Mouse (Mus musculus) embryo, embryonic 9.5 days (tissue): ENCODE measurements around the gene Dst.

Experiments used
- DNase-seq: peaks from one replicate; pipeline ENCODE4 v3.0.0-alpha.2; 2017; ENCODE audit errors: extremely low spot score

The Dst gene

GRCm38 (mm10) chr1:34127714-34128474 lies 219.9 kb downstream of the Dst start:
- no peak for DNase-seq

DNA sequence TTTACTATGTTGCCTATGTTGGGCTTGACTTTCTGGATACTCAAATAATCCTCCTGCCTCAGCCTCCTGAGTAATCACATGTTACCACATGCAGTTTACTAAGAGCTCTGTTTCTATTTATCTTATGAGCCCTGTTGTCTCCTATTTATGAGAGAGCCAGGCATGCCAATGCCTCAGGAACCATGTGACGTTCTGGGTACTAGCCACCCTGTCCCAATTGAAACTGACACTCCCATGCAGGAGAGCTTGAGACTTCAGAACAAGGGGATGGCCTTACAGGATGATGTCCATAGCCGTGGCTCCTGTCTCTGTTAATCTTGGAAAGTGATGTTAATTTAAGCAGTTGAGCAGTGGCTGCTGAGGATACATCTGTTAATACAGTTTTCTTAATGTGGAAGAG lies 220.8 kb downstream of the Dst start:
- DNase-seq, result no peak

DNA sequence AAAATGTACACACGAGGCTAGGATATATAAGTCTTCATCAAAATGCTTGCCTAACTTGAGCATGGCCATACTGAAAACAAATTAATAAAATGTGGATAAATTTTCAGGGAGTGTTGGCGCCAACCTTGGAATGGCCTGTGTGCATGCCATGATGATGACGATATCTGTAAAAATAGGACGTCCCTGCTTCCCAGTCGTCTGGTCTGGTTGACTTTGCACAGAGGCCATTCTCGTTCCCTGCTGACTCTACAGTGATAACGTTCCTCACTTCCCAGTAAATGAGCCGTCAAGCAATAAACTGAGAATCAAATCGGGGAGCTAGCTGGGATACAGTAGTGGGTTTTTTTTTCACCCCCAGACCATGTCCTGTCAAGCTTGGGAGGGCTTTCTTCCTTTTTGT lies 221.7 kb downstream of the Dst start:
- no peak for DNase-seq

DNA sequence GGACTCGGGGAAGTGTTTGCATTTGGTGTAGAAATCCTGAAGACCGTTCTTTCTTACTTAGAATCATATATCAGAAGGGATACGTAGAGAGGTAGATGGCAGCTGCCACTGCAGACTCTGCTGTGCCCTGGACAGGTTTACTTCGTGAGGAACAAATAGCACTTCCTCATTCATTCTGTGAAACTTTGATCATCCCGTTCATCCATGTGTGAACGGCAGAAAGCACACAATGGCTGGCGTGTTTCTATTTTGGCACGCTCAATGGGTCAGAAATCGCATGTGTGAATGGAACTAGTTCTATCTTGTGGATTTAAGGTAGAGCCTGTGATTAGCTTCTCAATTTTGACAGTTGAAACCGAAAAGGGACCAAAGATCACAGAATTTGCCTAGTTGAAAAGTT lies 222.8 kb downstream of the Dst start:
- DNase-seq, result no peak

GRCm38 (mm10) chr1:34132875-34133274 lies 224.8 kb downstream of the Dst start:
- no peak for DNase-seq

- no peak for DNase-seq
Observed at GRCm38 (mm10) chr1:34135535-34135934, 227.5 kb downstream of the Dst start.

- DNase-seq, result no peak
Observed at GRCm38 (mm10) chr1:34139191-34139853, 231.3 kb downstream of the Dst start.

DNA sequence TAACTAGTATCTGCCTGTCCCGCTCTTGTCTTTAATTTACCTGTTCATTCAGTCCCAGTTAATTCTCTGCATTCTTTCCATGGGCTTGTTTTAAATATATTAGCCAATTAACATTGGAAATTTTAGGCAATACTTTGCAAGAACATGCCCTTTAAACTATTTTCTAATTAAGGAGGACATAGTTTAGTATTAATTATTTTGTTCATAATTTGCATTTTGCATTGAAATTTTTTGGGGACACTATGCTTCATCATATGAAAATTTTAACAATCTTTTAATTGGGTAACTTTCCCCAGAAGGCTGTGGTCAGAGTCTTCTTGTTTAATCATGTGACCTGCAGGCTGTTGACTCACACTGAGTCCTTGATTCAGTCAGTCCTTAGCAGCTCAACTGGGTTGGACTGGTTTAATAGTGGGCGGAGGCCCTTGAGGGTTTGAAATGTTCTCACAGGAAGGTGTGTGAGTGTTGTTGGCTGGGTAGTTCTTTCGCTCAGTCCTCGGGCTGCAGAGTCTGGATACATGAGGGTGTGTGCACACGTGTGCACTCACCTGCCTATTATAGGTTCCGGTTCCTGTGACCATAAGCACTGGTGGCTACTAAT lies 231.9 kb downstream of the Dst start:
- DNase-seq, result no peak

DNA sequence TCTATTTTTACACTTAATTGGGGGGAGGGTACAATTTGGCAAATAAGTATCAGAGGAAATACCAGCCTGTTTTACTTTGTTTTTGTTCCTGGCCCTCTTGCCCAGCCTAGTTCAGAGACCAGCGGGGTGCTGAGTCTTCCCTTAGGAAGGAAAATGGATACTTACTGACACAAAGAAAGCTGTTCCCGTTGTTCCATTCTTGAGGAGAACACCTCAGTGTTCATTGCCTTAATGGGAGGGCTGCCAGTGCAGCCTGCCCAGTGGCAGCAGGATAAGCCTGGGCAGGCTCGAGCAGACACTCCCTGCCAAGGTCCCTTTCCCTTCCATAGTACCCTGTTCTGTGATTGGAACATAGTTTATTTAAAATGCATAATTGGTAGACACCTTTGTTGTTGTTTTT lies 232.7 kb downstream of the Dst start:
- DNase-seq, result no peak

GRCm38 (mm10) chr1:34142951-34143580 lies 235.0 kb downstream of the Dst start:
- DNase-seq, result no peak

DNA sequence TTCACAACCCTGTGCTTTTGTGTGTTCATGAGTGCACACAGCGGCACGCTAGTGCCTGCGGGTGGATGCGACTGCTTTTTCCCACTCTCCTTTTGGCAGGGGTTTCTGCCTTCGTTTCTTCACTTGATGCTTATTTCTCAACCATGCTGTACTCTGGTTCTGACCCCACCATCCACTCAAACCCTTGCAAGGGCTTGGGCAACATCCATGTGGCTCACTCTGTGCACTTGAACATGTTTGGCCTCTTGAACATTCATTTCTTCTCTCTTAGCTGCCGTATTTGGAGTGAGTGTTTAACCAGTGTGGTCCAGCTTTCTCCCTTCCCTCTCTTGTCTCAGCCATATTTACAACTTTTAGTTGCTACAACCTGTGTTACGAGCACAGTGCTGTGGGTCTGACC lies 236.8 kb downstream of the Dst start:
- no peak for DNase-seq

GRCm38 (mm10) chr1:34148039-34148438 lies 240.0 kb downstream of the Dst start:
- no peak for DNase-seq

- no peak for DNase-seq
Observed at GRCm38 (mm10) chr1:34150416-34151093, 242.5 kb downstream of the Dst start.

DNA sequence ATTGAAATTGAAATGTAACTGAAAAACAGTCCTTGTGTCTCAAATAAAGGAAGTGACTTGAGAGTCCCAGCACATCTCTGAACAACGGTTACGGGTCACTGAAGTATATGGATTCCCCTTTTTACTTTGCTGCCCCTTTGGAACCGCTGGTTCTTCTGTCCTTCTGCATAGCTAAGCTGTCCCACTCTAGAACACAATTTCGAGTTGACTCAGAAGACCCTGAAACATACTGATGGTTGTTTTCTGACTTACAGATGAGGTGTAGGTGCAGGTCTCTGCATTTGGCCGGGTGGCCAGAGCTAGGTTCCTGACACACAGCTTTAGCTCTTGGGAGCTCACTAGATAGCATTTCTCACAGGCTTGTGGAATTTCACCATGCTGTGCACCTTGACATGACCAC lies 244.7 kb downstream of the Dst start:
- no peak for DNase-seq

DNA sequence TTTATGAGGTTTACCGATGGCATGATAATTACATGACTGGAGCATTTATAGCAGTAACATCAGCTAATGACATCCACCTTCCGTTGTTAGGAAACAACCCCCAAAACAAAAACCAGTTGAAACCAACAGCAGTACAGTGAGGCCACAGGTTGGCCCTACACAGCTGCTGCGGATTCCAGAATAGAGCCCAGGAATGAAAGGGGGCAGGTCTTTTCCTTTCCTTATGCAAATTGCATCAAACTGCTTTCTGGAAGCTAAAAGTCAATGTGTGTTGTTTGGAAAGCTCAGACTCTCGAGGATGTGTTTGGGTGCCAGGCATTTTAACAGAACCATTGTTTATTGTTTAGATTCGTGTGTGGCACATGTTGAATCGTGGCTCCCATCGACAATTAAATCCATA lies 248.0 kb downstream of the Dst start:
- DNase-seq, result no peak

DNA sequence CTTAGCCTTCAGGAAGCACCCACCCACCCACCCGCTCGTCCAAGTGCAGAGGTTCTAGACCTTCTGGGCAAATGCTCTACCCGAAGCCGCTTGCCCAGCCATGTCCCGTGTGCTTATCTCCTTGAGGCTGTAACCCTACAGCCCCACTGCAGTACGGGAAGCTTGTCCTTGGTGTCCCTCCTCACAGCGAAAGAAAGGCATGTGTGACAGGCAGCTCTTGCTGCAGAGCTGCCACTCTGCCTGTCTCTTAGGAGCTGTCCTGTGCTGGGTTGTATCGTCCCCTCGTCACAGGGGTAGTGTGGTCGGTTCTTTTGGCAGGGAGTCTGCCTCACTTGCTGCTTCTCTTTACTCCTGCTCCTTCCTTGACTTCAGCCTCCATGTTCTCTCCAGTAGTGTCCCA lies 249.7 kb downstream of the Dst start:
- no peak for DNase-seq

DNA sequence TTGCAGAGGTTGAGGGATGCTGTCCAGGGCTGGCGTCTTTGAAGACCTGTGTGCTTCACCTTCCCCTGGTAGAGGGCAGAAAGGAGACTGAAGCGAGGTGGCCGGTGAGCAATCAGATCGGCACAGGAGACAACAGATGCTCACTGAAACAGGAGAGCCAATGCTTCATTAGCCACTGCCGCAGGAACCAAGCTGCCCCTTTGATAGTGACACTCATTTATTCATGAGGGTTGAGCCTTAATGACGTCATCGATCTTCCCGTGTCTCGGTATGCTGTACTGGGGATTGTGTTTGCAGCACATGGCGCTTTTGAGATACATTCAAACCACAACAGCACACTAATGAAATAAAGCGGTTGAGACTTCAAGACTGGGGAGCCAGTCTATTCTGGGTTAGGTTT lies 250.8 kb downstream of the Dst start:
- DNase-seq, result no peak

- no peak for DNase-seq
Observed at GRCm38 (mm10) chr1:34159898-34160297, 251.9 kb downstream of the Dst start.

GRCm38 (mm10) chr1:34164616-34165295 lies 256.7 kb downstream of the Dst start:
- DNase-seq, result peak; percentile 65

GRCm38 (mm10) chr1:34165926-34166325 lies 257.9 kb downstream of the Dst start:
- no peak for DNase-seq
